Mouse (Mus musculus) olfactory bulb, adult 2 months (tissue): Measurements from ENCODE around the gene Oca2.

ENCODE experiments used
- CTCF ChIP-seq: fragments of 200-500 bp; IDR thresholded peaks from 2 replicates; pipeline ENCODE4 v1.5.1; 2012; ENCODE audit warnings: low read depth, mild to moderate bottlenecking, low read length, moderate library complexity; ENCODE audit not compliant: insufficient read depth
- POLR2A ChIP-seq: fragments of 200-500 bp; IDR thresholded peaks from 2 replicates; pipeline ENCODE4 v1.6.1; 2012; ENCODE audit warnings: mild to moderate bottlenecking, low read depth, low read length, moderate library complexity; ENCODE audit not compliant: insufficient read depth

DNA sequence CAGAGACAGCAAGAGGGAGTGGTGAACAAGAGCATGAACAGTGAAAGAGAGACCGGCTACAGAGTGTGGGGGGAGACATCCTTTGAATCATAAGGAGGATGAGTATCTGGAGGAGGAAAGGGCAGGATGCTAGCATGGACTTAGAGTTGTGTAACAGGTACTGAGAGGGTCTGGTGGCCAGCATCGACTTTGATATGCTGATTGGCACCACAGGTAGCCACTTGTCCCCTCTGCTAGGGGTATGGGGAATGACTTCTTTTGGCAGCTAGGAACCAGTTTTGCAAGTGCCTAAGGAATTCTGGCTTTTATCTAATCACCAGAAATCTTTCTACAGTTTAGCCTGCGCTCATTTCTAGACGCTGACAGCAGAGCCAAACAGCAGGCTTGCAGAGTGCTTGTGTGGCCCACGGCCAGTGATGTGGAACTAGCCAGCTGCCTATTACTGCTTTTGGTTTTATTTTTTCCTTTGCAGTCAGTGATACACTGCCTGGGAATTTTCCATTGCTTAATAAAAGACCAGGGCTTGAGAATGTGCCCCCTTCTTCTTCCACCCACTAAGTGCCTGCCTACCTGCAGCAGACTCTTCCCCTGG lies 179.8 kb downstream of the Oca2 start:
- TF ChIP-seq CTCF (no peak), POLR2A (no peak)
